In the genomic region with DNA sequence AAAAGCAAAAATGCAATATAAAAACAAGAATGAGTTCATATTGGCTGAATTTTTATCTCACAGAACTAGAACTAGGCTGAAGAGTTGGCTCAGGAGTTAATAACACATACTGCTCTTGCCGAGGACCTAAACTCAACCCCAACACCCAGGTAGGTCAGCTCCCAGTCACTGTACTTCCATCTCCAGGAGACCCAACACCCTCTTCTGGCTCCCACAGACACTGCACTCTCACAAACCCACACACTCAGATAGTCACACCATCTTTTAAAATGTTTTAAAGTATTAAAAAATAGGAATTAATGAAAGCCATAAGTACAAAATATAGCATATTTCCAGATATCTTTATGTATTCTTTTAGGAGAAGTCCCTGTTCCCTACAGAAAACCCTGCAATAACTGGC, we compare ENCODE assay signal across 27 mouse cellular contexts. TPM values are rescaled to one million over a fixed set of nuclear protein-coding genes. Genes with fewer than 3 reads are reported as not detected.
A peak's percentile ranks its signal among the peaks of the same experiment; 100 is the strongest.
DNase-seq lines count a peak whose midpoint lies in the region; ATAC-seq and TF ChIP-seq lines count a peak whose summit lies in the region.
"Had no signal": no experiment of that assay in that cellular context is flagged by ENCODE, and none has a peak within 500 bp of the region (broad histone marks: within the 10 kb centered on the region; RNA-seq: fewer than 3 reads in every experiment).

No protein-coding gene starts in this region.

- TF ChIP-seq CTCF in heart, adult 2 months (IDR thresholded peaks at IDR 0.05), result peak; percentile 26; the same call in 1 of the 2 replicates
- TF ChIP-seq CTCF in liver, postnatal 0 days (IDR thresholded peaks at IDR 0.05; ENCODE audit: low read depth), result 0 out of 2 replicates have a peak, but pooled peaks have one; percentile 3
- TF ChIP-seq CTCF in MEL (IDR thresholded peaks at IDR 0.05 in 2 of 3, conservative IDR thresholded peaks at IDR 0.05 in 1 of 3; ENCODE audit: control insufficient read depth in 1 of 3, insufficient read depth in 1 of 3, low read depth in 2 of 3, low read length in 3 of 3, poor library complexity in 1 of 3, severe bottlenecking in 1 of 3), result no peak; a peak in 1 of 6 replicates

- no peak for DNase-seq in heart, adult 2 months
- no peak for DNase-seq in heart, adult 18-20 months
- DNase-seq in liver, postnatal 0 days, result no peak
- DNase-seq in MEL (ENCODE audit: low read depth, low spot score), result peak; percentile 17
- DNase-seq: adrenal gland, adult 2 months; cerebellum, adult 11 months; cerebellum, adult 9-11 months; gastrocnemius, postnatal 36 days; heart, postnatal 10 days; kidney, adult 11 months; kidney, postnatal 10 days; layer of hippocampus, postnatal 36 days; midbrain, embryonic 14.5 days; right cerebral cortex, adult 18-20 months; right cerebral cortex, postnatal 4 days; thymus, adult 18-20 months; thymus, postnatal 36 days had no signal

- no peaks in the 10 kb centered on the region for H3K27me3 ChIP-seq in heart, adult 2 months (ENCODE audit: control insufficient read depth, insufficient read depth, low read length)
- no peaks in the 10 kb centered on the region for H3K27me3 ChIP-seq in liver, postnatal 0 days (ENCODE audit: insufficient read depth, low read length)
- no peaks in the 10 kb centered on the region for H3K27me3 ChIP-seq in liver, embryonic 12.5 days (replicated peaks)
- no peaks in the 10 kb centered on the region for H3K27me3 ChIP-seq in MEL (ENCODE audit: control insufficient read depth in 1 of 2, insufficient read depth in 2 of 2, low read length in 2 of 2)
- H3K27me3 ChIP-seq in myocyte (ENCODE audit: control insufficient read depth, insufficient read depth, insufficient read length), result no peaks in the 10 kb centered on the region
- H3K27me3 ChIP-seq: heart, embryonic 12.5 days; megakaryocyte, embryonic 14.5 days; neural tube, embryonic 13.5 days; stomach, embryonic 15.5 days had no signal

- H3K4me1 ChIP-seq in heart, adult 2 months (ENCODE audit: control insufficient read depth, insufficient read depth, low read length), result peaks cover 3% of the 10 kb centered on the region
- H3K4me1 ChIP-seq in liver, postnatal 0 days (ENCODE audit: insufficient read depth), result peaks cover 9% of the 10 kb centered on the region
- H3K4me1 ChIP-seq in liver, embryonic 12.5 days, result peaks cover 18% of the 10 kb centered on the region
- H3K4me1 ChIP-seq in MEL (ENCODE audit: control insufficient read depth in 1 of 2, insufficient read depth in 2 of 2, low read length in 2 of 2), result peaks cover 3 to 7% of the 10 kb centered on the region in 2 experiments
- H3K4me1 ChIP-seq: stomach, embryonic 15.5 days had no signal

- H3K27ac ChIP-seq in heart, adult 2 months, result no peak overlapping the region
- no peak overlapping the region for H3K27ac ChIP-seq in liver, postnatal 0 days (ENCODE audit: low read depth)
- no peak overlapping the region for H3K27ac ChIP-seq in liver, embryonic 12.5 days
- no peak overlapping the region for H3K27ac ChIP-seq in MEL (ENCODE audit: control insufficient read depth, low read depth, low read length)
- H3K27ac ChIP-seq: embryonic facial prominence, embryonic 10.5 days; hindbrain, embryonic 10.5 days; neural tube, embryonic 13.5 days; stomach, embryonic 15.5 days had no signal

- no peak overlapping the region for H3ac ChIP-seq in myocyte (ENCODE audit: control insufficient read depth, insufficient read length)

- intact Hi-C loops in heart, adult 2 months (cut with DNase I), result loop anchor here (5.0 kb wide), 1 partner anchor 41 kb away; no protein-coding TSS in a partner anchor

- no peak overlapping the region for H3K9ac ChIP-seq in heart, adult 2 months (ENCODE audit: low read depth, low read length)
- H3K9ac ChIP-seq in liver, postnatal 0 days (replicated peaks), result no peak overlapping the region
- H3K9ac ChIP-seq in liver, embryonic 12.5 days, result no peak overlapping the region
- no peak overlapping the region for H3K9ac ChIP-seq in MEL (ENCODE audit: control insufficient read depth, low read depth, low read length, poor library complexity, severe bottlenecking)
- H3K9ac ChIP-seq: heart, embryonic 12.5 days; neural tube, embryonic 13.5 days; stomach, embryonic 15.5 days had no signal

- peaks cover 14% of the 10 kb centered on the region for H3K36me3 ChIP-seq in heart, adult 2 months (ENCODE audit: control insufficient read depth, insufficient read depth, low read length)
- H3K36me3 ChIP-seq in liver, postnatal 0 days (replicated peaks; ENCODE audit: insufficient read depth, low read length), result no peaks in the 10 kb centered on the region
- H3K36me3 ChIP-seq in liver, embryonic 12.5 days, result no peaks in the 10 kb centered on the region
- peaks cover 0 to 6% of the 10 kb centered on the region in 2 experiments; a peak in 2 of 4 replicates for H3K36me3 ChIP-seq in MEL (ENCODE audit: control insufficient read depth in 1 of 2, insufficient read depth in 2 of 2, low read length in 2 of 2)
- peaks cover 5% of the 10 kb centered on the region for H3K36me3 ChIP-seq in myocyte (ENCODE audit: control insufficient read depth, insufficient read depth)
- H3K36me3 ChIP-seq: heart, embryonic 12.5 days; hindbrain, embryonic 10.5 days; neural tube, embryonic 13.5 days; stomach, embryonic 15.5 days had no signal

- TF ChIP-seq RAD21 in MEL (IDR thresholded peaks at IDR 0.05; ENCODE audit: low read depth, low read length), result no peak

- no peak overlapping the region for H3K4me2 ChIP-seq in liver, postnatal 0 days (ENCODE audit: low read depth, low read length)
- H3K4me2 ChIP-seq in liver, embryonic 12.5 days, result no peak overlapping the region
- H3K4me2 ChIP-seq in myocyte (ENCODE audit: low read depth), result peak overlapping the region; percentile 80
- H3K4me2 ChIP-seq: heart, embryonic 12.5 days; neural tube, embryonic 13.5 days; stomach, embryonic 15.5 days had no signal

- no peak for ATAC-seq in liver, postnatal 0 days
- no peak for ATAC-seq in liver, embryonic 12.5 days
- no peak for ATAC-seq in activated CD4-positive, CD25-positive, alpha-beta regulatory T cell, adult 4 months
- ATAC-seq: hindbrain, embryonic 16.5 days had no signal

- TF ChIP-seq POLR2A in heart, adult 2 months (IDR thresholded peaks at IDR 0.05; ENCODE audit: insufficient read depth, low read depth, low read length), result no peak
- TF ChIP-seq POLR2A in MEL (IDR thresholded peaks at IDR 0.05; ENCODE audit: control insufficient read depth in 1 of 2, insufficient read depth in 1 of 2, low read depth in 1 of 2, low read length in 2 of 2, poor library complexity in 1 of 2) (no peak), myocyte (IDR thresholded peaks at IDR 0.05; ENCODE audit: insufficient read length, low read depth) (no peak)

- no peak overlapping the region for H3K4me3 ChIP-seq in heart, adult 2 months
- H3K4me3 ChIP-seq in liver, postnatal 0 days (ENCODE audit: low read depth, low read length), result no peak overlapping the region
- H3K4me3 ChIP-seq in liver, embryonic 12.5 days, result no peak overlapping the region
- H3K4me3 ChIP-seq in MEL (ENCODE audit: control insufficient read depth in 1 of 2, insufficient read depth in 1 of 2, low read depth in 2 of 2, low read length in 2 of 2), result no peak overlapping the region
- no peak overlapping the region for H3K4me3 ChIP-seq in myocyte
- H3K4me3 ChIP-seq: embryonic facial prominence, embryonic 10.5 days; heart, embryonic 12.5 days; hindbrain, embryonic 10.5 days; megakaryocyte, embryonic 14.5 days; neural tube, embryonic 13.5 days; stomach, embryonic 15.5 days had no signal

- WGBS in heart, adult 2 months, result 72% methylated on average over 1 of the region's 1 CpGs
- 91% methylated on average over 1 of the region's 1 CpGs for WGBS in liver, postnatal 0 days (ENCODE audit: insufficient replicate concordance)
- 79% methylated on average over 1 of the region's 1 CpGs for WGBS in liver, embryonic 12.5 days (ENCODE audit: insufficient replicate concordance)

- no peaks in the 10 kb centered on the region for H3K9me3 ChIP-seq in liver, postnatal 0 days (ENCODE audit: low read length)
- no peaks in the 10 kb centered on the region for H3K9me3 ChIP-seq in liver, embryonic 12.5 days (replicated peaks)
- no peaks in the 10 kb centered on the region for H3K9me3 ChIP-seq in MEL (replicated peaks; ENCODE audit: insufficient read depth, low read length)
- H3K9me3 ChIP-seq: embryonic facial prominence, embryonic 10.5 days; heart, embryonic 12.5 days; hindbrain, embryonic 10.5 days; neural tube, embryonic 13.5 days; stomach, embryonic 15.5 days had no signal

- no peak for TF ChIP-seq EP300 in heart, adult 2 months (IDR thresholded peaks at IDR 0.05; ENCODE audit: insufficient read depth, low read depth, low read length)
- no peak for TF ChIP-seq EP300 in liver, postnatal 0 days (IDR thresholded peaks at IDR 0.05; ENCODE audit: low read depth)
- TF ChIP-seq EP300 in MEL (IDR thresholded peaks at IDR 0.05; ENCODE audit: low read depth in 1 of 2, low read length in 2 of 2), result no peak

- peaks cover 3% of the 10 kb centered on the region; the same call in 1 of the 2 replicates for H3K79me2 ChIP-seq in heart, adult 2 months (replicated peaks; ENCODE audit: control insufficient read depth, insufficient read depth, low read length)
- H3K79me2 ChIP-seq in MEL (ENCODE audit: control insufficient read depth, insufficient read depth, low read length, poor library complexity) (peaks cover 5% of the 10 kb centered on the region; the same call in 1 of the 2 replicates), myocyte (ENCODE audit: control insufficient read depth, insufficient read depth) (peaks cover 75% of the 10 kb centered on the region)

RNA-seq across cellular contexts. Expression of a gene that starts 4.2 kb away (rescaled TPM):
- total RNA-seq in heart, adult 2 months (2021), result 10 to 100 TPM; 22.9 to 23.4 TPM
- 5.1 and 9.5 TPM in 2 replicates for polyA plus RNA-seq in heart, adult 2 months (2012; rRNA removed)
- 10 to 100 TPM; 21.7 to 23.6 TPM for total RNA-seq in heart, adult 18-20 months (2021)
- 4.5 and 4.8 TPM in 2 replicates for polyA plus RNA-seq in liver, postnatal 0 days (2015; fragmentation: Nextera tagmentation; extraction: Ambion mirVana)
- 4.3 and 4.5 TPM in 2 replicates for polyA plus RNA-seq in liver, embryonic 12.5 days (2016; fragmentation: Nextera tagmentation; extraction: Ambion mirVana)
- total RNA-seq in MEL (2012; rRNA removed), result 1.8 and 1.9 TPM in 2 replicates
- polyA plus RNA-seq in MEL (2012; ENCODE audit: insufficient read depth in 1 of 2, insufficient read length in 2 of 2, low read depth in 1 of 2, low replicate concordance in 2 of 2, missing spikeins in 1 of 2), result 1 to 10 TPM in 1 of 2 experiments, not detected in 1; 1.9 TPM
- 4.4 TPM for polyA plus RNA-seq in myocyte (2012; fragmentation: generic; extraction: Trizol)
- polyA plus RNA-seq in activated CD4-positive, CD25-positive, alpha-beta regulatory T cell, adult 4 months (2017; shearing (Covaris generic)), result 1 to 10 TPM; 8.8 to 9.8 TPM

RNA-seq across cellular contexts. Expression of a gene that starts 49.9 kb away (rescaled TPM):
- total RNA-seq in heart, adult 2 months (2021), result 1,000 to 10,000 TPM; 1,007 to 1,201 TPM
- polyA plus RNA-seq in heart, adult 2 months (2012; rRNA removed), result 327 and 489 TPM in 2 replicates
- total RNA-seq in heart, adult 18-20 months (2021), result 1,000 to 10,000 TPM; 1,136 to 1,209 TPM
- polyA plus RNA-seq in liver, postnatal 0 days (2015; fragmentation: Nextera tagmentation; extraction: Ambion mirVana), result 380 and 392 TPM in 2 replicates
- 83.4 and 86.0 TPM in 2 replicates for polyA plus RNA-seq in liver, embryonic 12.5 days (2016; fragmentation: Nextera tagmentation; extraction: Ambion mirVana)
- 0.07 and 0.12 TPM in 2 replicates for total RNA-seq in MEL (2012; rRNA removed)
- polyA plus RNA-seq in MEL (2012; ENCODE audit: insufficient read depth in 1 of 2, insufficient read length in 2 of 2, low read depth in 1 of 2, low replicate concordance in 2 of 2, missing spikeins in 1 of 2) (under 1 TPM in 1 of 2 experiments, not detected in 1; 0.32 TPM), myocyte (2012; fragmentation: generic; extraction: Trizol) (141 TPM)
- 10 to 100 TPM; 39.2 to 41.8 TPM for polyA plus RNA-seq in activated CD4-positive, CD25-positive, alpha-beta regulatory T cell, adult 4 months (2017; shearing (Covaris generic))

Comparison
In these comparisons a context has a peak if more than half of its experiments do, and no peak if none do; other contexts are left out.
1. CTCF ChIP-seq: peak in heart, adult 2 months (single experiment) and liver, postnatal 0 days (single experiment); none in MEL (0 of 3).
2. RNA of a gene that starts 49.9 kb away (polyA plus RNA-seq): 380 to 392 TPM in liver, postnatal 0 days, 327 to 489 TPM in heart, adult 2 months, 141 TPM in myocyte (single experiment), 83.4 to 86.0 TPM in liver, embryonic 12.5 days and 39.2 to 41.8 TPM in activated CD4-positive, CD25-positive, alpha-beta regulatory T cell, adult 4 months; 0.32 TPM in MEL; every median in the first group is over 10 times any median in the second.